Mouse (Mus musculus) CH12.LX (cell line): Measurements from ENCODE around the gene Vps45.

Experiments used
- BHLHE40 ChIP-seq: IDR thresholded peaks from 2 replicates; pipeline ENCODE4 v1.6.1; 2011; ENCODE audit warnings: mild to moderate bottlenecking, low read depth, low read length, improper control_type of control experiment
- CTCF ChIP-seq, 2 experiments: IDR thresholded peaks in 1 of 2; conservative IDR thresholded peaks in 1 of 2; 2 replicates each; pipeline ENCODE4 v1.5.1; 2011 to 2012; ENCODE audit warnings: low read depth in 2 of 2, low read length in 2 of 2, improper control_type of control experiment in 1 of 2, inconsistent platforms in 1 of 2, mild to moderate bottlenecking in 1 of 2, moderate library complexity in 1 of 2
- POLR2A ChIP-seq: IDR thresholded peaks from 2 replicates; pipeline ENCODE4 v1.6.1; 2011; ENCODE audit warnings: low read depth, mild to moderate bottlenecking, improper control_type of control experiment, low read length
- POLR2AphosphoS2 ChIP-seq: IDR thresholded peaks from 2 replicates; pipeline ENCODE4 v1.6.1; 2011; ENCODE audit warnings: low read depth, low read length, improper control_type of control experiment
- UBTF ChIP-seq: IDR thresholded peaks from 2 replicates; pipeline ENCODE4 v1.6.1; 2012; ENCODE audit warnings: low read depth, mild to moderate bottlenecking, inconsistent platforms, low read length, improper control_type of control experiment, moderate library complexity

DNA sequence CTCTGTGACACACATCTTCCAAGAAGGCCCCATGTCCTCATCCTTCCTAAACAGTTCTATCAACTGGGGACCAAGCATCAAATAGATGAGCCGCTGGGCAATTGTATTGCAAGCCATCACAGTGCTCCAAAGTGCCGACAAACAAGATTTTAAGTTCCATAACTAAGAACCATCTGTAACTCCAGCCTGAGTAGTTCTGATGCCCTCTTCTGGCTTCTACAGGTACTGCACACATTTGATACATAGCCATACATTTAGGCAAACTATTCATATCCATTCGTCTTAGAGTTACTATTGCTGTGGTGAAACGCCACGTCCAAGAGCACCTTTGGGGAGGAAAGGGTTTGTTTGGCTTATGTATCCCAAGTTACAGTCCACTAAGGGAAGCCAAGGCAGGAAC lies 99.2 kb downstream of the Vps45 start:
- TF ChIP-seq BHLHE40 (no peak), POLR2A (no peak), CTCF (conservative IDR thresholded peaks at IDR 0.05 in 1 of 2, IDR thresholded peaks at IDR 0.05 in 1 of 2; ENCODE audit: low read depth in 2 of 2, low read length in 2 of 2) (peak; percentile 71 to 77), UBTF (no peak), POLR2AphosphoS2 (no peak)
